Mouse (Mus musculus): ENCODE measurements around the gene Opa3. TPM values are rescaled to one million over a fixed set of nuclear protein-coding genes. Genes with fewer than 3 reads are reported as not detected.
"Not testable (repeated sequence)": the region's sequence is repeated elsewhere in the genome, so short reads cannot be mapped to it uniquely, and the experiment has no call there.

Gene Opa3
- total and polyA plus RNA-seq, 3 experiments = 9.4 to 21.2 (median 11.9) TPM

DNA sequence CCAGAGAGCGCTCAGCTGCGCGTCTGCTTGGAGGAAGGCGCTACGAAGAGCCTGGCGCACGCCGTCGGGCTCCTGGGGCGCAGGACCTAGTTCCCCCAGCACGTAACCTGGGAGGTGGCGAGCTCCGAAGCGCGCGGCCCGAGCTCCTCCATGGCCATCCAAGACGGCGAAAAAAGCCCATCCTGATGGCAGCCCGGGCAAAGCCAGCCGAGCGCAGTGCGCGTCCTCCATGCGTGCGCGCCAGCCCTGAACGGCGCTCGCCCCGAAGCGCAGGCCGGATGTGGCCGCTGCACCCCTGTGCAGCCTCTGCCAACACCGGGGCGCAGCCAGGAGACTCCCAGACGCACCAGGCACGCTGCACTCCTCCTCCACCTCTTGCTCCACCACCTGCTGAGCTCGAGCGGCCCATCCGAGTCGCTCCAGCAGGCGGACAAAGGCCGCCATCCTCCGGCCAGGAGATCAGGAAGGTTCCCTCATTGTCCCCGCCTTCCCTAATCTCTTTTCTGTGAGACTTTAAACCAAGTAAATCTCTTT lies 51.5 kb downstream of the Opa3 start, which contains the start of gene Ppm1n:
Gene Ppm1n, minus strand, starts transcription at position 484 of the 534 bp plus-strand sequence.
- H3K36me3 ChIP-seq (replicated peaks in 1 of 2; ENCODE audit: control insufficient read depth in 1 of 2, insufficient read depth in 1 of 2, low read length in 1 of 2) = no peaks in the 10 kb centered on the region
- peaks cover 18% of the 10 kb centered on the region for H3K27me3 ChIP-seq (replicated peaks)
- H3K4me1 ChIP-seq (ENCODE audit: control insufficient read depth in 1 of 2, insufficient read depth in 2 of 2) = peaks cover 2 to 31% of the 10 kb centered on the region in 2 experiments; a peak in 3 of 4 replicates
- H3K4me3 ChIP-seq (replicated peaks in 1 of 3; ENCODE audit: low read depth in 2 of 3, low read length in 2 of 3, poor library complexity in 1 of 3) = no peak within 1 kb of the TSS
- no peak within 1 kb of the TSS for H3K27ac ChIP-seq (ENCODE audit: insufficient read depth, low read depth)
- DNase-seq (ENCODE audit: extremely low read depth) = no peak
- in situ Hi-C loops (cut with MboI; ENCODE audit: low pct_ligation_motif_present, low pct_unique_long_range_greater_than_20kb, low sequenced_read_pairs) = loop anchor here (5.0 kb wide), 1 partner anchor 97 kb away; no protein-coding TSS in a partner anchor
- no peak within 1 kb of the TSS for H3K9ac ChIP-seq (ENCODE audit: insufficient read depth, low read depth)
- no peaks in the 10 kb centered on the region for H3K79me2 ChIP-seq (replicated peaks; ENCODE audit: control insufficient read depth, extremely low read depth, insufficient read depth, poor library complexity, severe bottlenecking)
- H3K4me2 ChIP-seq (ENCODE audit: insufficient read depth, low read depth, poor library complexity, severe bottlenecking) = no peak within 1 kb of the TSS
- H3K9me3 ChIP-seq (replicated peaks; ENCODE audit: low read length) = peaks cover 2% of the 10 kb centered on the region
- dilution Hi-C loops (cut with MboI; ENCODE audit: extremely low pct_ligation_motif_present, extremely low pct_unique_long_range_greater_than_20kb, low sequenced_read_pairs) = no loop called here
- TF ChIP-seq SMC3 (IDR thresholded peaks at IDR 0.05; ENCODE audit: low read depth, low read length) (no peak), CHD1 (IDR thresholded peaks at IDR 0.05; ENCODE audit: low read depth, low read length) (no peak), ZMIZ1 (IDR thresholded peaks at IDR 0.05; ENCODE audit: low read depth, low read length) (no peak), PAX5 (IDR thresholded peaks at IDR 0.05; ENCODE audit: low read length) (no peak), MAZ (IDR thresholded peaks at IDR 0.05; ENCODE audit: low read depth, low read length) (no peak), UBTF (IDR thresholded peaks at IDR 0.05; ENCODE audit: low read depth, low read length) (no peak), ZKSCAN1 (IDR thresholded peaks at IDR 0.05; ENCODE audit: borderline replicate concordance, low read depth, low read length) (no peak), ELF1 (IDR thresholded peaks at IDR 0.05; ENCODE audit: low read depth, low read length) (no peak), POLR2A (IDR thresholded peaks at IDR 0.05; ENCODE audit: low read depth, low read length) (no peak), ZNF384 (IDR thresholded peaks at IDR 0.05; ENCODE audit: low read depth, low read length) (no peak), MEF2A (IDR thresholded peaks at IDR 0.05; ENCODE audit: borderline replicate concordance, low read depth, low read length) (no peak), KAT2A (IDR thresholded peaks at IDR 0.05; ENCODE audit: insufficient replicate concordance, low read length) (no peak)

GRCm38 (mm10) chr7:19281680-19282304 lies 53.7 kb downstream of the Opa3 start:
- in situ Hi-C loops (cut with MboI; ENCODE audit: low pct_ligation_motif_present, low pct_unique_long_range_greater_than_20kb, low sequenced_read_pairs) = loop anchor here (5.0 kb wide), 1 partner anchor 99 kb away; no protein-coding TSS in a partner anchor
- H3K79me2 ChIP-seq (replicated peaks; ENCODE audit: control insufficient read depth, extremely low read depth, insufficient read depth, poor library complexity, severe bottlenecking); dilution Hi-C loops (cut with MboI; ENCODE audit: extremely low pct_ligation_motif_present, extremely low pct_unique_long_range_greater_than_20kb, low sequenced_read_pairs); H3K9ac ChIP-seq (ENCODE audit: insufficient read depth, low read depth); H3K27ac ChIP-seq (ENCODE audit: insufficient read depth, low read depth); H3K9me3 ChIP-seq (replicated peaks; ENCODE audit: low read length); H3K36me3 ChIP-seq (replicated peaks in 1 of 2; ENCODE audit: control insufficient read depth in 1 of 2, insufficient read depth in 1 of 2, low read length in 1 of 2): not testable (repeated sequence)
- Histone ChIP-seq H3K4me2 (ENCODE audit: insufficient read depth, low read depth, poor library complexity, severe bottlenecking) (0 out of 2 replicates have a peak overlapping the region, but pooled peaks have one; percentile 92), H3K27me3 (replicated peaks) (peaks cover 31% of the 10 kb centered on the region), H3K4me1 (ENCODE audit: control insufficient read depth in 1 of 2, insufficient read depth in 2 of 2) (peaks cover 2 to 20% of the 10 kb centered on the region in 2 experiments; a peak in 3 of 4 replicates), H3K4me3 (replicated peaks in 1 of 3; ENCODE audit: low read depth in 2 of 3, low read length in 2 of 3, poor library complexity in 1 of 3) (peak overlapping the region in 1 of 3 experiments; percentile 58)
- TF ChIP-seq SIN3A (IDR thresholded peaks at IDR 0.05; ENCODE audit: low read length) (peak; percentile 47; the same call in 1 of the 2 replicates), MAX (IDR thresholded peaks at IDR 0.05; ENCODE audit: low read length) (peak; percentile 26; the same call in 1 of the 2 replicates), SMC3 (IDR thresholded peaks at IDR 0.05; ENCODE audit: low read depth, low read length) (peak; percentile 58), CTCF (conservative IDR thresholded peaks at IDR 0.05 in 1 of 2, IDR thresholded peaks at IDR 0.05 in 1 of 2; ENCODE audit: low read depth in 2 of 2, low read length in 2 of 2) (peak; percentile 32 to 64; a peak in 3 of 4 replicates), RAD21 (IDR thresholded peaks at IDR 0.05; ENCODE audit: low read depth, low read length) (peak; percentile 56)
- peak; percentile 54 for DNase-seq (ENCODE audit: extremely low read depth)
